Mouse (Mus musculus) induced T-regulatory cell, adult 2 months (primary cell): ENCODE measurements at regions not wholly inside any gene's neighbourhood (a gene's known extent, or its start where the extent isn't known, plus 50 kb on each side); places are given as distances from the start of the nearest gene placed in this dataset.

ENCODE experiments used
- DNase-seq: peaks from one replicate; pipeline ENCODE4 v3.0.0-alpha.2; 2012; ENCODE audit warnings: low read depth

GRCm38 (mm10) chr14:64594811-64595522 is 490.9 kb downstream of the Prss52 start:
- DNase-seq = no peak

GRCm38 (mm10) chr14:64595523-64595889 is 491.4 kb downstream of the Prss52 start:
- DNase-seq = no peak

GRCm38 (mm10) chr14:64595891-64596290 is 491.8 kb downstream of the Prss52 start:
- no peak for DNase-seq

GRCm38 (mm10) chr14:64597218-64597617 is 493.1 kb downstream of the Prss52 start:
- DNase-seq = no peak
